Mouse (Mus musculus) 416B (cell line): Measurements from ENCODE around the gene Smok2b.
"Not testable (repeated sequence)": the region's sequence is repeated elsewhere in the genome, so short reads cannot be mapped to it uniquely, and the experiment has no call there.

Source experiments
- DNase-seq: peaks from one replicate; pipeline ENCODE4 v3.0.0; 2011; ENCODE audit warnings: low read depth

Smok2b gene

DNA sequence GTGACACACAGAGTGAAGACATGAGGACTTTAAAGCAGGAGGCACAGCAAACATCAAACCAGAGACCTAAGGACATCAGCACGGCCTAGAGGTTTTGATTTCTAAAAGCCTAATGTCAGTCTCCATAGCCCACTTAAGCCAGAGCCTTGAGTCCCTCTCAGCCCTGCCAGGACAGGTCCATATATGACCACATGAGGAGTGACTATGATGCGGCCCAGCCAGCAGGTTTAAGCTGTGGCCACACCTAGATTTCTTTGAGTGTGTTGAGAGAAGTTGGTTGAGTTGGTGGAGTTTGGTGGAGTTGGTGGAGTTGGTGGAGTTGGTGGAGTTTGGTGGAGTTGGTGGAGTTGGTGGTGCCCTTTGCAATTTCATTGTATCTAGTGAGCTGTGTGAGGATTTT, at the start of gene Smok2b:
Gene Smok2b (plus strand): TSS at position 301 of the 400 bp plus-strand sequence.
- not testable (repeated sequence) for DNase-seq

DNA sequence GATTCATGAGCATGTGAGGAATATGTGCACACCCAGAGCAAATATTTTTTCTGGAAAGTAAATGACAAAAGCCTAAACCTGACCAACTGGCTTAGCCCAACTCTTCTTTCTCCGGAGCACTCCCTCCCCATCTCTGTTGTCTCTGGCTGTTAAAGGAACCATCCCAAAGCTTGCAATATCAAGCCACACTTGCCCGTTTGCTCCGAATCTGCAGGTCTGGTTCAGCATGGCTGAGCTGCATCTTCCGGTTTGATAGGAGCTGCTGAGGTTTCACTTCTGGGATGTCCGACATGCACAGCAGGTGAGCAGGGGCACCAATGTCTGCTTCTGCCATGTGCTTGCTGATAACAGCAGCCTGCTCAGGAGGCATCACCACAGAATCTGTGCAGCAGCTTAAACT, 49.6 kb upstream of the Smok2b start:
- not testable (repeated sequence) for DNase-seq

DNA sequence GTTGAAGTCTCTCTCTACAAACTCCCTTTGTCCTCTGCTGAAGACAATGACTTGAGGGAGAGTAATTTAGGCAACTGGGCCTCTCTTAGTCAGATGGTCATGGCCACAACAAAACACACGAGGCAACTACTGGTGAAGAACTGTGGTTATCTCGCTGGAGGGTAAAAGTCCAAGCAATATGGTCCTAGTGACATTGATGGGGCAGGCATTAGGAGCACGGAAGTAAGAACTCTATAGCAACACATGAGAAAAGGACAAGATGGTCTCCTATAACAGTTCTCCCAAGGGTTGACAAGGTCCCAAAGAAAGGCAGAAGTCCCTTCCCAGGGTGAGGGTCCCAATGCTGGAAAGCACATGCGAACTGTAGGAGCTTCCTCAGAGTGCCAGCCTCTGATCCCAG, 47.3 kb upstream of the Smok2b start:
- DNase-seq, result not testable (repeated sequence)

DNA sequence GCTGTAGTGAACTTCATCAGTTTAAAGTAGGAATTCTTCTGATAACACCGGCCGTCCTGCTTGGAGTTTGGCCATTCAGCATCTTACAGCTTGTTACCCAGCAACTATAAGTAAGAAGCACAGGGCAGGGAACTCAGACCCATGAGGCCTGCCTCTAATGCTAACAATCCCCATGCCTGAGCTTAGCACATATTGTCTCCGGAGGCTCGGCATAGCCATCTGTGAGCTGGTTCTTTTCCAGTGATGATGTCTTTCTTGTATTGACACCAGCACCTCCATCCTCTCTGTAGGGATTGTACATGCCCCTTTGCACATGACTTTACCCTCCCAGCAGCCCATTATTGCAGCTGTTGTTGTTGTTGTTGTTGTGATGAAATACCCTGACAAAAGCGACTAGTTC, 45.5 kb upstream of the Smok2b start:
- not testable (repeated sequence) for DNase-seq

DNA sequence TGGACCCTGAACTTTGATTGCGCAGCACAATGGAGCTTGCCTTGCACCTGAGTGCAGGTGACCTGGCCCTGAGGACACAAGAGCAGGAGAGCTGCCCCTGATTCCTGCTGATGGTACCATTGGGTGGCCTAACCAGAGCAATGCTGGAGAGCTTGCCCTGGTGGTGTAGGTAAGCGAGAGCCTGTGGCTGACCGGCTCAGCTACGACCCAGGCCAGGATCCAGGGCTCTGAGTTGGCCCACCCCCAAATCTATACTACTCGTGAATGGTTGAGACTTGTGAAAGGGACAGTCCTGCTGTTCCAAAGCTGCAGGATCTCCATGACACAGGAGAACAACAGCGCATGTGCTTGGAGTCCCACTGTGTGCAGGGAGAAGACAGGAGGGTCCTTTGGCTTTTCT, 43.5 kb upstream of the Smok2b start:
- DNase-seq, result not testable (repeated sequence)

DNA sequence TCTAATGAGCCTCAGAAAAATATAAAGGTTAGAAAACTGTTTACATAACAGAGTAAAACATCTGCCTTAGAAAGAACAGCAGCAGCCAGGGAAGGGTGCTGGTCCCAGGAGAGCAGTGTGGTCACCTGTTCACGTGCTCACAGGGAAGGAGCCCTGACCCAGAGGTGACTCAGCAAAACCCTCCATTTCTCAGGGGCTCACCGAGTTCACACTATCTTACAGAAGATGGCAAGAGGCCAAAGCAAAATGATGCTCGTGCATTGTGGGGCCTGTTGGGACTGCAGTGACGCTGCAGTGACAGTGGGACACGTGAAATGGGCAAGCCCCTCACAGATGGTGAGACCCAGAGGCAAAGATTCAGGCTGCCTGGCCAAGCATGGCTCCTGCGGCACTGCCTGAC, 42.4 kb upstream of the Smok2b start:
- DNase-seq, result peak; percentile 6

DNA sequence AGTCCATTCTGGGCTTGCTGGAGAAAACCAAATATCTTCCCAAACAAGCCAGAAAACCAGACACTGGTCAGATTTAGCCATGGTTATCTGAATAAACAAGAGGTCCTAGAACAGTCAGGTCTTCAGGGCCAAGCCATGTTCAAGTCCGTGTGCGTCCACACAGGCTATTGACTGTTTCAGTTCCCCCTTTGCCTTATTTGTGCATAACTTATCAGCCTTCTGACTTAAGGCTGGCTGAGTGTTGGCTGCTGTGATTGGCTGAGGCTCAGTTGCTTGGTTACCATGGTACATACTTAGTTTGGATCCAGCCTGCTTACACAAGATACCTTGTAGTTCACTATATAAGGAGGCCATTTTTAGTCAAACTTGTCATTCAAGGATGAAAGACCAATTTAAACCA, 41.2 kb upstream of the Smok2b start:
- not testable (repeated sequence) for DNase-seq

DNA sequence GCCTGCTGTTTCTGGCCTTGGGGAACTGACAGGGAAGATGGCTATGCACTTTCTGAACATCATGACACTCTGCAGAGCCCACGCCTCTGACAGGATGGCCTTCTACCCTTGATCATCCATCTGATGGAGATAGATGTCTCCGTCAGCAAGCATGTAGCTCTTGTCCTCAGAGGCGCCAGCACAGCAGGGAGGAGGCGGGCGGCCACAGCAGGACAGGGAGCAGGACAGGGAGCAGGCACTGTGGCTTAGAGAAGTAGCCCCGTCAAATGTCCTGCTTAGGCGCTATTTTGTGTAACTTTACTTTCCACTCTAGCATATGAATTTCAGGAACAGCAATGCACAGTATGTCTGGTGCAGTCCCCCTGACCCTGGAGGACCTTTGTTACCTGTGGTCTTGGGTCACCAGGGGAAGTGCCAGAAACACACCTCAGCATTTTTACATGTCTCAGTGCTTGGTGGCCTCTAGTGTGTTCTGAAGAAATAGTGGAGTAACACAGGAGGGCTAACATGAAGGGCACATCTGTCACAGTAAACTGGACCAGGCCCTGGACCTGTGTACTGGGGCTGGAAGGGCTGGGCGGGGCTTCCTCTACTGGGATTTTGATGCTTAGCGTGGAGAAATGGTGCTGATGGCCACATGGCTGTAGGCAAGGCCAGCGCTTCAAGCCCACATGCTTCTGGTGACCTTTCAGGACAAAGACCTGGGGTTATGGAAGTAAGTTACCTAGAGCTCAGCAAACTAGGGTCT, 39.0 kb upstream of the Smok2b start:
- DNase-seq, result not testable (repeated sequence)

DNA sequence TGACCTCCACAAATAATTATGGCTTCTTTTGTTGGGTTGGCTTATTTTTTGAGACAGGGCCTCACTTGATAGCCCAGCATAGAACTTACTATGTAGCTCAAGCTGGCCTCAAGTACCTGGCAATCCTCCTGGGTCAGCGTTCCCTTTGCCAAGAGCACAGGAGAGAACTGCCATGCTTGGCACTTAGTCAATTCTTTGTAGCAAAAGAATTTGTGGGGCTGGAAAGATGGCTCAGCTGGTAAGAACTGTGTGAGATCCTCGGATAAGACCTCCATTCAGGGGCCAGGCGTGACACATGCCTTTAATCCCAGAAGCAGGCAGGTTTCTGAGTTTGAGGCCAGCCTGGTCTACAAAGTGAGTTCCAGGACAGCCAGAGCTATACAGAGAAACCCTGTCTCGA, 33.6 kb upstream of the Smok2b start:
- DNase-seq, result not testable (repeated sequence)

DNA sequence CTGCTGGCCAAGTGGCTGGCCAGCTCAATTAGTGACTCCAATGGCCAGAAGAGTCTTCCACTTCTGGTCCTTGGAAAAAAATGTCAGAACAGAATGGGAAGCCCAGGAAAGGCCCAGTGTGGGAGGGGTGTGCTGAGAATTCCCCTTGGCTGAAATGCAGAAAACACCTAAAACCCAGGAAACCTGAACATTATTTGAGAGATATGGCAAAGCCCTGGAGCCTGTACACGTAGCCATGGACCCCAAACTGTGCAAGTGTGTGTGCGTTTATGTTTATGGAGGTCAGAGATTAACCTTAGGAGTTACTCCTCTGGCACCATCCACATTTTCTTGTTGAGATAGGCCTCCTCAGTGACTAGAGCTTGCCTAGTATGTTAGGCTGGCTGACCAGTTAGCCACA, 31.2 kb upstream of the Smok2b start:
- not testable (repeated sequence) for DNase-seq

DNA sequence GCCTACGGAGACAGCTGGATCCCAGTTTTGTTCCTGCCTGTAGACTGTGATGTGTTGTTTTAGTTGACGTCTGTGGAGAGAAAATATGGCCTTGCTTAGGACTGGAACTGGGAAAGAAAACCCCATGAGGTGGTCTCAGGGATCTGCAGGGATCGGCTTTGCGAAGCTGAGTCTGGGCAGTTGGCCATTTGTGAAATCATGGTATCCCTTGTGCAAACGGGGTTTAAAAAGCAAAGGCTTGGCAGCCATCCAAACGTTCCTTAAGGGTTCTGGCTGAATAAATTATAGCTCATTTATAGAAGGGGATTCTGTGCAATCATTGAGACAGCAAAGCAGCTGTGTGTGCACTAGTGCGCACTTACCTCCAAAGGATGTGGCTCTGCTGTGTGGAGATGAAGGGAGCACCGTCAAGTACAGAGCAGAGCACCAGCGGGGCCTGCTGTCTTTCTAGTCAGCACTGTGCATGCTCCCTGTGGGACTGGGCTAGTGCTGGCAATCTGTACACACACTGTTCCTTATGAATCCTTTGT, 30.1 kb upstream of the Smok2b start:
- DNase-seq, result not testable (repeated sequence)

DNA sequence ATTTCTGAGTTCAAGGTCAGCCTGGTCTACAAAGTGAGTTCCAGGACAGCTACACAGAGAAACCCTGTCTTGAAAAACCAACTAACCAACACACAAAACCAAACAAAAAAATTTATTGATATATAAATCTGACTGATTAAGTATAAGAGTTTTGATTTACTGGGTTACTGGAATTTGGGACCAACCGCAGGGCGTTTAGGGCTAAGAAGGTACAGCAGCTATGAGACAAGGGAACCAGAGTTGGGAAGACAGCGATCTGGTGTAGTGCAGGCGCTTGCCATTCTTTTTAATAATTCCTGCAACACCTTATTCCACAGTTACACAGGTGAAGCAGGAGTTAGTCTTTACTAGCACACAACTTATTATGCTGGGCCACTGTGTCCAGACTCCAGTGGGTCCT, 28.5 kb upstream of the Smok2b start:
- DNase-seq, result not testable (repeated sequence)

DNA sequence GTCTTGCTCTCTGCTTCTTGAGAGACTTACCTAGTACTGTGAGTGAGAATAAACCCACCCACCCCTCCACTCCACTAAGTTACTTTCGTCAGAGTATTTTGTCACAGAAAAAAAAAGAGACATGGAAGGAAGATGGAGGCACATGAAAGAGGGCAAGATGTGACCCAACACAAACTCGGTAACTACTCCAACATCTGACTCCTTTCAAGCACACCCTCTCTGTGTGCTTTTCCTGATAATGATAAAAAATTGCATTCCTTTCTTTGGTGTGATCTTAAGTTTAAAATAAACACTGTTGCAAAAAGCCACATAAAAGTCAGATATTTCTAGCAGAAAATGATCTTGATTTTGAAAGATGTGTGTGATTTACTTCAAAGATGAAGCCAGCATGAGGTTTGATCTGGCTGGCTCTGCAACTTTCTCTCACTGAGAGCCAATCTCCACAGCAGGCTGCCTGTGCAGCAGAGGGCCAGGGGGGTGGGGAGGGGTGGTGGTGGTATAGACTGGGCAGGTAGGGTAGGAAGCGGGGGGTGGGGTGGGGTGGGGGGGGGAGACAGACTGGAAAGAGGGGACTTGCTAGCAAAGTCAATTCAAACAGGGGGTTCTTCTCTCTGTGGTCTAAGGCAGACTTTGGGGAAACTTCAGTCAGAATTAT, 27.5 kb upstream of the Smok2b start:
- DNase-seq, result not testable (repeated sequence)

DNA sequence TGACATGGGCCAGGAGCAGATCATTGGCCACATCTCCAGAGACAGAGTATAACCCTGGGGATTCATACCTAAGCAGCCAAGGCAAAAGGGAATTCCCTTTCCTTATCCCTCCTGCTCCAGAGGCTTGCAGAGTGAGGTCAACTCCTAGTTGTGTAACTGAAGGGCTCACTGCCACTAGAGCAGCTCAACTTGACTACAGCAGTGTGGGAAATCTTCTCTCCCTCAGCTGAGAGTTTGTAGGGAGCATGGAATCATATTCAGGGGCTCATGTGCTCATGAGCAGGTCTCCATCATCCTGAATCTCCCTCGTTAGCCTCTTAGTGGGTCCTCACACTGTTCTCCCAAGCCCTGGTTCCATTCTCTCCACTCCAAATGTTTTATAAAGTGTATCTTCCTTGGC, 24.8 kb upstream of the Smok2b start:
- not testable (repeated sequence) for DNase-seq

DNA sequence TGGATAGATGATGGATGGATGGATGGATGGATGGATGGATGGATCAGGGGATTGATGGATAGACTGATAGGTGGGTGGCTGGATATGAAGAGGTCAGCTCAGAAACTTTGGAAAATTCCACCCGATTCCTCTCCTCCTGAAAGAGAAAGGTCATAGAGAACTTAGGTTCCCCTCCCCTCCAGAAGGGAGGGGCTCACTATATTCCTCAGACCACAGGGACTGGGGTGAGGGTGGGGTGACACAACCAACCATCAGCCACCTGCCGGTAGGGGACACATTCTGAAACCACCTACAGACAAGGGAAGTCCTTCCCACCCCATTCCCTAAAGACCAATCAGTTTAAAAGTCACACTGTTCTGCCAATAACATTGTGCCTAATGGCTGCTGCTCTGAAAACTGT, 23.6 kb upstream of the Smok2b start:
- no peak for DNase-seq

DNA sequence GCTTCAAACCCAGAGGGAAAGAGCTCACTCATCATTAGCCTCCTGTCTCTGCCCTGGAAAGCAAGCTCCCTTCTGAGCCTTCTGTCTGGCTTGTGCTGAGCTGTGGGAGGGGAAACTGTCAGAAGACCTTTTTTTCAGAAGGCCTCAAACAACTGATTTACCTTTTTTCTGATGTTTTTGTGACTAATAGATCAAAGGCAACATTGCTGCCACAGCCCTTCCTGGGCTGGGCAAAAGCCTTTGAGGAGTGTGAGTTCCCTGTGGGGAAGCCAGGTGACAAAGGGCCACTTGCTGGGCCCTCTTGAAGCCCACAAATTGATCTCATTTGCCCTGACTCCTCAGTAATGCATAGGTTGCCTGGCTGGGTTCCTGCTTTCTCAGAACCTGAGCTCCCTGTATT, 21.6 kb upstream of the Smok2b start:
- not testable (repeated sequence) for DNase-seq

DNA sequence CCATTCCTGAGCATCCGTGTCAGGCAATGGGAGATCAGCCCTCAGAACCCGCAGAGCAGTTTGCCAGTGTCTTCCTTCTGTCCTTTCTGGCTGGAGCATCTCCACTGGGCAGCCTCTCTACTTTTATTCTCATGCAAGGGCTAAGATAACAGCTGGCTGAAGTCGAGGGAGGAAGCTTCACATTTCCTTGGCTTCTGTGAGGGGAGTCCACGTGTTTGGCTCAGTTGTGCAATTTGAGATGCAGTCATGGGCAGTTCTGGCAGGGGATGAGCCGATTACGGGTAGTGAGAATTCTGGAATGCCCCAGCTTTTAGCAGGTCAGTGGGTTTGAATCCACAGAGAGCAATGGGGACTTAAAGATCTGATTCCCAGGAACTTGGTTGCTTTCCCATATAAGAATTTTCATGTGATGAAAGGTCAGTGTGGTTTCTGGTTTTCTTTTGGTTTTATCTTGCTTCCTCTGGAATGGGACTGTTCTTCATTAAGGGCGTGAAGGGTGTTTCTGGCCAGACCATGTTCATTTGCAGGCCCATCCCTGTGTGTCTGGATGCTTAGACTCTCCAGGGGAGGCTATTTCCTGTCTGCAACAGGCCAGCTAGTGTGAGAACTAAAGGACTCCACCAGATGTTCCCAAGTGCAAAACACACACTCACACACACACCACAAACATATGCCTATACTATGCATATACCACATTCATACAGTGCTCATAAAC, 17.8 kb upstream of the Smok2b start:
- DNase-seq, result no peak

DNA sequence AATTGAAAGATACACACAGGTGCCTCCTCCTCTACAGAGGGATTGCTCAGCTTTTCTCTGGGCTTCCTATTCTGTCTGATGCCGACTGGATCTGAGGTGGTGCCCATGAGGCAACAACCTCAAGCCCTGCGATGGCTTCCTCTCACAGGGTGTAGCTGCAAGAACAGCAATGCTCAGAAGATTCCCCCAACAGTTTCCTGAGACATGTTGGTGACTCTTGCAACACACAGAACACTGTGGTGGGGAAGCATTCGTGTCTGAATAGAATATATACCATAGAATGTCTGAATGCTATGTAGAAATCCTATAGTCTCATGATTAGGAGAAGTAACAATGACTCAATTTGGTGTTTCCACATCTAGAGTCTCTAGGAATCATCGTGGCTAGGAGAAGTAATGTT, 15.9 kb upstream of the Smok2b start:
- DNase-seq, result peak; percentile 24

DNA sequence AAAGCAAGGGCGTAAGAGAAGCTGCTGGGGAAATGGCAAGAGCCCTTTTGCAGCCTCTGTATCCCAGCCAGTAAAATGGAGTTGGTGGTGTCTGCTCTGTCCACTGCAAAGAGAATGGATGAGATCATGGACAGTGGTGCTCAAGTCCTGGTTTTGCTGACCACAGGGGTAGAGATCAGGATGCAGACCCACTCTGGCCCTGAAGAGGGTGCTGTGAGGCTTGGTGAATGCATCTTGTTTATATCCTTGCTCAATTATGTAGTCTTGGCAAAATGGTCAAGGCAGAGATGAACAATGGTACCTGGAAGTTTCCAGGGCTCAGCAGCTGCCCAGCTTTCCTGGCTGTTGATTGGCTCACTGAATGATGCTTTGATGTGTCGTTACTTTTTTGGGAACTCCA, 14.5 kb upstream of the Smok2b start:
- DNase-seq, result no peak

DNA sequence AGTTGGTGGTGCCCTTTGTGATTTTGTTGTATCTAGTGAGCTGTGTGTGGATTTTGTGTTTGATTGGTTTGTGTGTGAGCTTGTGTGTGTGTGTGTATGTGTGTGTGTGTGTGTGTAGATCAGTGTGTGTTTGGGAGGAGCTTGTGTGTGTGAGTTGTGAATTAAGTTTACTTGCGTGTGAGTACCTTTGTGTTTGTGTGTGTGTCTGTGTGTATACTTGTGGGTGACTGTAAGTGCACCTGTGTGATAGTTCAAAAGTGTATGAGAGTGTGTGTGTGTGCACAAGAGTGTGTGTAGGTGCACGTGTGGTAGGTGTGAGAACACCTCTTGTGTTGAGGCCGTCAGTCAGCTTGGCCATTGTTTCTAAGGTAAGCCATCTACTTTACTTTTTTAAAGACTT, 9.2 kb upstream of the Smok2b start, which contains the start of gene Smok2a:
Gene Smok2a (plus strand): TSS at position 301 of the 400 bp plus-strand sequence.
- DNase-seq, result no peak

DNA sequence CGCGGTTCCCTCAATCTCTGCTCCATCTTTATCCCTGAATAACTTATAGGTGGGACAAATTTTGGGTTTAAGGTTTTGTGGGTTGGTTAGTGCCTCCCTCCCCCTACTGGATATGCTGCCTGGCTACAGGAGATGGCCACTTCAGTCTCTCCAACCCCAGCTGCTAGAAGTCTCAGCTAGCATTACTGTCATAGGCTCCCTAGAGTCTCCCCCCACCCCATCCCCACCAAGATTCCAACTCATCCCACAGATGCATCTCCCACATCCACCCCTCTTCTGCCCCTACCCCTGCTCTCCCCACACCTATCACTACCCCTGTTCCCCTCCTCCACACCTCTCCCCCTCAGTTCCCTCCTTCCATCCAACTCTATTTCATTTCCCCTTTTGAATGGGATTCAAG, 8.1 kb upstream of the Smok2b start:
- DNase-seq, result not testable (repeated sequence)

DNA sequence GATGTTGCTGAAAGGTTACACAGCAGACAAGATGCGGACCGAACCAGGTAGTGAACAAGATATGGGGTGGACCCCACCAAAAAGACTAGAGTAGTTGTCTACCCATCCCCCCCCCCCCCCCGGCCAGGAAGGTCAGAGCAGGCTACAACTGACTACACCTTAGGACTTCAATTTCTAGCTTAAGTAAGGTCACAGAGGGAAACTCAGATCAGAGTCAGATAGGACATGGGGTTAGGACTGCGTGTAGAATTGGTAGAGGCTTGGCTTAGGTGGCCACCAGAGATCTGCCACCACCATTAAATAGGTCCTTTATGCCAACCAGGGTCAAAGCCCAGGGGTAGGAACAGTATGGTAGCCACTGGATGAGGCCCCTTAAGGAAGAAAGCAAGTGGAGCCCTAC, 9.4 kb downstream of the Smok2b start:
- DNase-seq, result not testable (repeated sequence)
